Mouse (Mus musculus) heart, adult 11 months (tissue): ENCODE data around the gene Eif3i.

Source experiments
- DNase-seq: peaks from one replicate; pipeline ENCODE4 v3.0.0; 2022

The Eif3i gene

GRCm38 (mm10) chr4:129600233-129601158 lies at the start of gene Eif3i, which contains the start of gene Tmem234:
Eif3i (minus strand) TSS chr4:129600648.
Tmem234 (plus strand) TSS chr4:129600668.
- DNase-seq, result peak; percentile 99

GRCm38 (mm10) chr4:129648656-129649055 lies 48.2 kb upstream of the Eif3i start:
- DNase-seq, result no peak

- DNase-seq, result peak; percentile 82
These were observed 44.8 kb upstream of the Eif3i start for GRCm38 (mm10) chr4:129645204-129645603.

GRCm38 (mm10) chr4:129641756-129642155 lies 41.3 kb upstream of the Eif3i start:
- peak; percentile 90 for DNase-seq

GRCm38 (mm10) chr4:129640638-129641467 lies 40.4 kb upstream of the Eif3i start, which contains the start of gene Txlna:
Txlna (minus strand) TSS chr4:129641065.
- peak; percentile 100 for DNase-seq

- DNase-seq, result peak; percentile 96
These were observed 39.7 kb upstream of the Eif3i start for GRCm38 (mm10) chr4:129640101-129640637.

GRCm38 (mm10) chr4:129639221-129639620 lies 38.8 kb upstream of the Eif3i start:
- peak; percentile 90 for DNase-seq

- no peak for DNase-seq
These were observed 33.4 kb upstream of the Eif3i start for GRCm38 (mm10) chr4:129633852-129634251.

GRCm38 (mm10) chr4:129631867-129632266 lies 31.4 kb upstream of the Eif3i start:
- no peak for DNase-seq

GRCm38 (mm10) chr4:129630944-129631343 lies 30.5 kb upstream of the Eif3i start:
- no peak for DNase-seq

- no peak for DNase-seq
These were observed 25.6 kb upstream of the Eif3i start for GRCm38 (mm10) chr4:129626035-129626434.

- no peak for DNase-seq
These were observed 25.0 kb upstream of the Eif3i start for GRCm38 (mm10) chr4:129625496-129625895.

- peak; percentile 98 for DNase-seq
These were observed 24.6 kb upstream of the Eif3i start for GRCm38 (mm10) chr4:129625029-129625370.

GRCm38 (mm10) chr4:129624281-129625028 lies 24.0 kb upstream of the Eif3i start:
- peak; percentile 100 for DNase-seq

GRCm38 (mm10) chr4:129623681-129624091 lies 23.2 kb upstream of the Eif3i start, which contains the start of gene Ccdc28b:
Ccdc28b (minus strand) TSS chr4:129623947.
- peak; percentile 97 for DNase-seq

- DNase-seq, result peak; percentile 92
These were observed 22.5 kb upstream of the Eif3i start for GRCm38 (mm10) chr4:129622803-129623535.

- DNase-seq, result peak; percentile 92
These were observed 21.8 kb upstream of the Eif3i start for GRCm38 (mm10) chr4:129622120-129622802.

- peak; percentile 99 for DNase-seq
These were observed 20.9 kb upstream of the Eif3i start for GRCm38 (mm10) chr4:129621283-129621841.

- DNase-seq, result no peak
These were observed 20.2 kb upstream of the Eif3i start for GRCm38 (mm10) chr4:129620419-129621282.
